Mouse (Mus musculus) thymus, adult 18-20 months (tissue): Measurements from ENCODE around the gene Gpc1.

ENCODE experiments used
- DNase-seq, 2 experiments: peaks; one replicate each; pipeline ENCODE4 v3.0.0; 2022; ENCODE audit warnings: mixed read lengths in 2 of 2

Gene Gpc1

DNA sequence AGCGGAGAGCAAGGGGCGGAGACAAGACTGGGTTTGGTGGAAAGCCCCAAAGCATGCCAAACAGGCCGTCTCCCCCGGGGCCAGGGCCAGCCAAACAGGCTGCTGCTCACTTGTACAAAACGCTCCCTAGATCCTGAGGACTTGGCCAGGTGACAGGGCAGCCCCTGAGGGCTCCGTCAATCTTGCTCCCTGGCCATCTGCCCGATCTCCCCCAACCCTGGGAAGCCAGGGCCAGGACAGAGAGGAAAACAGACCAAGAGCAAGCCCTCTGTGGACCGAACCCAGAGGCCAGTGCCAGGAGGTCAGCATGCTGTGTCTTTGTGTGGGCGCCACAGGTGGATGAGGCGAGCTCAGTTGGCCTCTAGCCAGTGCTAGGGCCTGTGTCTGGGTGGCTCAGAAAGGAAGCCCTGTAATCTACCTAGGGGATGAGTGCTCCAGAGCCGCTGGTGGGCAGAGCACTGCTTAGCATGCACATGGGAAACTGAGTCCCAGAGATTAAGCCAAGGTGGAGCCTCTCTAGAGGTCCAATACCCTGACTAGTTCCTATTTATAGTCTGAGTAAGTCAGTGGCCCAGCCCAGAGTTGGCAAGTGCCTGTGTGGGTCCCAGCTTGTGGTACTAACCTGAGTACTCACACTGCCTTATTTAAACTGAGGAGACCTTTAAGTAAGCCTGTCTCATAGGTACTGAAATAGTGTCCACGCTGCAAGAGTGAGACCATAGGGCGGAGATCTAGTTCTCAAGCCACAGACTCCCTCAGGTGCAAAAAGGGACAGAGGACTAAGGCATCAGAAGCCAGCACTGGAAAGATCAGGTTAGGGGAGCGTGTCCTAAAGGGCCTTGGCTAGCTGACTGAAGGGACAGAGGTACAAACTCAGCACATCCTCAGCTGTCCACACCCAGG lies 6.7 kb downstream of the Gpc1 start:
- DNase-seq, result no peak

DNA sequence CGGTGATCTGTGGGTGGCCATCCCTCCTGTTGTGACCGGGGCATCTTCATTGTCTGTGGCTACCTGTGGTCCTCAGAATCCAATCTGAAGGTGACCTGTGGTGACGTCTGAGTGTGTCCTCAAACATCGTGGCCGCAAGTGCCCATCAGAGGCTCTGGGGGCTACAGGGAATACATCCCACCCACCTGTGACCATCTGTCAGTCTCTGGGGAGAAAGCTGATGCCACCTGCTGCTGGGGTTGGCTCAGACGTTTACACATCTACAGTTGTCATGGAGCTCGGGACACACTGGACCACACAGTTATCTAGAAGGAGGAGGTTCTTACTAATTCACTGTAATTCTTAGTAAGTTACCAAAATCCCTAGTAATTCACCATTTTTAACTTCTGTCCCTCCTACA lies 7.8 kb downstream of the Gpc1 start:
- no peak for DNase-seq

DNA sequence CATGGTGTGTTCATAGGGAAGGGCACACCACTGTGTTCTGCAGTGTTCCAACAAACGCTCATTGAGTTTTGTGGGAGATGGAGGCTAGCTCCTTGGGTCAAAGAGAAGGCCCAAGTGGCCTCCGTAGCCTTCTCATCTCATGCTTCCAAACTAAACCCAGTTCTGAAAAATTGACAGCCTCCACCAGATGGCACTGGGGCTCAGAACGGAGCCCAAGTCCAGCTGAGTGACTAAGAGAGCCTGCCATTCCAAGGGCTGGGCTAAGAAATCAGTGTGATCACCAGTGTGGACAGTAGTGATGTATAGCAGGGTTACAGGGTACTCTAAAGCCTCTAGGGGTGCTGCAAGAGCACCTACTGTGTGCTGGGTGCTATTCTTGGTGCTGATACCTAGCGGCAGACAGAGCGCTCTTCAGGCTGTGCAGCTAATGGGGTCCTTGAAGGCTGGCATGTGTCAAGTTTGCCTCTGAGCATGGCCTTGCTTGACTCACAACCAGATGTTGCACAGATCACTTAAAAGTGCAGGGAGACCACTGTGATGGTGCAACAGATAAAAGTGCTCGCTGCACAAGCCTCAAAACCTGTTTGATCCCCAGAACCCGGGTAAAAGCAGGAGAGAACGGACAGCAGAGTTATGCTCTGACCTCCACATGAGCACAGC lies 8.9 kb downstream of the Gpc1 start:
- no peak for DNase-seq

DNA sequence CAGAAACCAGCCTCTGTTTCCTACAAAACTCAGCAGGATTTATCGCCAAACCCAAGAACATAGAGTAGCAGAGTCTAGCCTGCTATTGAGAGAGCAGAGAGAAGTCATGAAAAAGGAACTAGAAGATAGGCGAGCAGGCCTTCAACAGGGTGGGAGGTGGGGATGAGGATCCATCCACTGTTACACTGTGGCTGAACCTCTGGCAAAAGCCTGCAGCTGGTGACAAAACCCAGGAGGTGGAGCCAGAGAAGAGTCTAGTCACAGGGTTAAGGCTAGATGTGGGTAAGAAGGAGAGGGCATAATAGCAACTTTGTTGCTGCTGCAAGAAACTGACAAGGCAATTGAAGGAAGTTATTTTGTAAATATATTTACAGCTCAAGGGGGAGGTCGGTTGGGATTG lies 10.0 kb downstream of the Gpc1 start:
- DNase-seq, result no peak

DNA sequence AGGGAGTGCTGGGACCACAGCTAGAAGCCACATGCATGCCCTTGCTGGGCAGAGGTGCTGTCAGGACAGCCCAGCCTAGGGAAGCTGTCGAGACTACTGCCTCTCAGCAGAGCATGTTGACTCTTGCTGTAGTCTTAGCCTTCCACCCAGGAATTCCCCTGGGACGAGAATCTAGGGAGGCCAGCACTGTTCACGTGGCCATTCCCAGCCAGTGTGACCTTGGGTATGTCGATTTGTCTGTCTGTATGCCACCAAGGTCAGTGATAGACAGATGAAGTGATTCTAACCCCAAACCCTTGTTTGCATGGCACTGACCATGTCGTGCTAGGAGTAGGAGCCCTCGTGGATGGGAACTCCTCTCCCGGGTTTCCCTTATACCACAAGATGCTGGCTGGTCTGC lies 14.4 kb downstream of the Gpc1 start:
- no peak for DNase-seq

DNA sequence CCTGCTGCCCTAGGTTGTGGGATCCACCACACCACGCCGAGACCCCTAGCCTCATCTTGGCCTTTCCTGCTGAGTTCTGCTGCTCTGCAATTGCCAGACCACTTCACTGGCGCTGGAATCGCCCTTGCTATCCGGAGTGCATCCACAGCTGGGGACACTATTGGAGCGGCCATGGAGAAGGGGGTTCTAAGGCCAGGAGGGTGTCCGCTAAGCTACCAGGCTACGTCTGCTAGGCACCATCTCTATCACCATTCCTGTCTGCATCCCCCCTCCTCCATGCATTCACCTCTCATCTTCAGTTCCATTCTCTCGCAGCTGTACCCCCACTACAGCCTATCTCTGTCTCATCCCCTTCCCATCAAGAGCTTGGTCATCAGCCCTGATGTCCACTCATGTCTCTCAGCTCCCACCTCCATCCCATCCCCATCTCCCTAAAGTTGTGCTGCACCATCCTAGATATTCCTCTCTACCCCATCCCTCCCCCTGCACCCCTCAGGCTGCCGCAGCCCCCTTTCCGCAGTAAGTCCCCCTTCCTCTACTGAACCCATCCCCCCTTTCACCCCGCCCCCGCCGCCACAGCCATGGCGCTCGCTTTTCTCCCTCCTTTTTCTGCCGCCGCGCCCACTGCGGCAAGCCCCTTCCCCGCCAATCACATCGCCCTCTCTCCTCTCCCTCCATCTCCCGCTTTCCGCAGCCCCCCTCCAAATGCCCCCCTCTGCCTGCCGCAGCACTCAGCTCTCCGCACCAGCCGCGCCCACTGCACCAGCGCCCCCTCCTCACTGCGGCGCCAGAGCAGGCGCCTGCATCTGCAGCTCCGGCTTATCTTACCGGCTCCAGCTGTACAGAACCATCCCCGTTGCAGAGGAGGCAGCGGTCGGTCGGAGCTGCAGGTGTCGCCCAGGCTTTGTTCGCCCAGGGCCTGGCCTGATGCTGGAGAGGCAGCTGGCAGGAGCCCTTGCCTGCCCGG lies 16.7 kb downstream of the Gpc1 start:
- no peak for DNase-seq

DNA sequence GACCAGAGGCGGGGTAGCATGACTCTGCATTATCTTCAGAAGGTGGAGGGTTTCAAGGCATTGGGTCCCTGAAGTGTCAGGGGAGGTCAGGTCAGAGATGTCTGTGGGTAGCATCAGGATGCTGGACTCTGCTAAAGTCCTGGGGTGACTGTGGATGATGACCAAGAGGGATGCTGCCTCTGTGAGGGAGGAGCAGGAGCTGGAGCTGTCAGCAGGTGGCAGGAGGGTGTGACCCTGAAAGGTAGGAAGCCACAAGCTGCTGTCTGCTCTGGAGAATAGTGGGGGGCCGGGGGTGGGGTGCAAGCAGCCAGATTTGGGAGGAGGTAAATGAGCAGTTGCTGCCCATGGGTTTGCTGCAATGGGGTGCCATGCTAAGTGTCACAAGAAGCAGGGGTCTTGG lies 18.0 kb downstream of the Gpc1 start:
- no peak for DNase-seq

DNA sequence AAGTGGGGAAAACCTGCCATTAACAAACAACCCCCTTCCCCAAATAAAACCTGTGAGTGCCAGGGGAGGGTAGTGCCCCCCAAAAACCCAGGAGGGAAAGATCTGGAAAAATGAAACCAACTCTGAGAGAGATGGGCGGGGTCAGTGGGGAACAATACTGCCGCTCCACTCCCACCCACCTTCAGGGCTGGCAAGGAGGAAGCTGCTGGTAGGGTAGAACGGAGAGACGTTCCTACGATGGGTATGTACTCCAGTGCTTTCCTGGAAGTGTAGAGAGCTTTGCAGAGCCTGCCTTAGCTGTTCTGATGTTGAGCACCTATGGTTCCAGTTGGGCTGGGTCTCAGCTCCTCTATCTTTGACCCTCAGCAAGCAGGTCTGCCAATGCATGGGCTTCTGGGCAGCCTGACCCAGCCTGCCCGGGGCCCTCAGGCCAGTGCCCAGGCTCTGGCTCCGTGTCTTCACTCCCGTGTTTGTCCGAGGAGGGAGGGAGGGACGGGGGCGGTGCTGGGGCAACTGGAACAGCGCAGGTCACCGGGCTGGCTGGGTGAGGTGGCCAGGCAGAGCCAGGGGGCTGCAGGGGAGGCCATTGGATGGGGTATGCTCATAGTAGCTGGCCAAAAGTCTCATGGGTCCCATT lies 18.6 kb downstream of the Gpc1 start:
- no peak for DNase-seq

DNA sequence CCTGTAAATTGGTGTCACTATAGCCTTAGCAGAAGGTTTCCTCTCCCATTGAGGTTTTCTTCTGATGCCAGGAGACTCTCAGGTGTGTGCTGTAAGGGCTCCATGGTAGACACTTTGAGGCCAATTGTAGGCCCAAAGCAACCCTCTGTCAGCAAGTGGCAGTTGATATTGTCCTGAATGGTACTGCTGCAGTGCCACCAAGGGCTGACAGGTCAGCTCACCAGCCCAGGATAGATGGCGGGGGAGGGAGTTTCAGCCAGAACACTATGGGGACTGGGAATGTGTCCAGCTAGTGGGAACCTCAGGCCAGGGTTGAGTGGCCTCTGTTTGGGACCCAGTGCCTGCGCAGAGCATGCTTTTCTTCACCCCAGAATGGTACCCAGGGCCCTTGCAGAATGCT lies 21.0 kb downstream of the Gpc1 start:
- no peak for DNase-seq

DNA sequence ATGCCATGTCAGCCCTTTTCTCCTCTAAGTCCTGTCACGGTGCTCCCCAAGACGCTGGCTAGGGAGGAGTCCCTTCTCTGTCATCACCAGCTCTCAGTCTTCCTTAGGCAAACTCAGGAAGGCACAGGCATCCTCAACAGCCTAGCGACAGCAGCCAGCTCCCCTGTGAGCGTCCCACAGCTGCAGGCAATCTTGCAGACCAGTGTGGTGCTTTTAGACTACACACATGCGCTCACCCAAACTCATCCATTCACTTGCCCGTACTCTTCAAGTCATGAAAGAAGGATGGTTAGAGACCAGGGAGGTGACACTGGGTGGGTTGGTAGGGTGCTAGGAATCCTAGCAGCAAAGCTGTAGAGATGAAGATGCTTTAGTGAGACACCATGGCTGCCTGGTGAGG lies 30.1 kb downstream of the Gpc1 start:
- no peak for DNase-seq

DNA sequence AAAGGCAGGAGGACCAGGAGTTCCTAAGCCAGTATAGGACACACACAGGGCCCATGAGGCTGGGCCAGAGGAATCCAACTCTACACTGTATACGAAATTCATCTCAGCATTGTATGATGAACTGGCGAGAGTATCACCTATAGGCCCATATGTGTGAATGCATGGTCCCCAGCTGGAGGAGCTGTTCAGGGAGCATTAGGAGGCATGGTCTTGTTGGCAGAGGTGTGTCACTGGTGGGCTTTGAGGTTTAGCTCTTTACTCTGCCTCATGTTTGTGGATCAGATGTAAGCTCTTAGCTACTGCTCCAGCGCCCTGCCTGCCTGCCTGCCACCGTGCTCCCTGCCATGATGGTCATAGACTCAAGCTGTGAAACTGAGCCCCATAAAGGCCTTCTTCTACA lies 31.8 kb downstream of the Gpc1 start:
- no peak for DNase-seq

DNA sequence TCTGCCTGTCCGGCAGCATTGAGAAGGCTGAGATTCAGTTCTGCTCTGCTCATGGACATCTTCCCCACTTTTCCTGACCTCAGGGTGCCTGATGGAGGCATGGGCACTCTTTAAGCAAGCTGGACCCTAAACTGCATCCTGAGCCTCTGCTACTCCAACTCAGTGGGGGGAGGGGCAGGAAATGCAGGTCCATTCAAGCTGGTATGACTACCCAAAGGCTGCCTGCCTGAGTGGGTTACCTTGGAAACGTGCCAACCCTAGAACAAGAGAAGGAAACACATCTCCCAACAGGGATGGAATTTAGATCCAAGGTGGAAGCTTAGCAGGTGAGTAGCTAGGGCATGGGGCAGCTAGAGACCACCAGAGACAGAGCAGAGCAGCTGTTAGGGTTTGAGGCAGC lies 34.7 kb downstream of the Gpc1 start:
- no peak for DNase-seq

DNA sequence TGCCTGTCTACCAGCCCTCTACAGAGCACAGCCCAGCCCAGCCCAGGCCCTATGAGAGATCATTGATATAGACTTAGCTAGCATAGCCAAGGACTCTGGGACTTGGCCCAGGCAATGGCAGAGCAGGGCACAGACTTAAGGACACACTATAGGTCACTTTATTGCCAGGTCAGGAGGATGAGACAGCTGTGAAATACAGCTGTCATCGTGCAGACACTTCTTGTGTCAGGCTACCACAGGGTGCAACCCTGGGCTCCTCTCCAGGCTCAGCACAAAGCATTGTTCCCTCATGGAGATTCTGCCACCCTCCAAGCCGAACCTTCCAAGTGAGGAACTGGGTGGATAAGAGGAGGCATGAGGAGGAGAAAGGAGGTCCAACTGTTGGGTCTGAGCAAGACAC lies 38.5 kb downstream of the Gpc1 start:
- DNase-seq, result no peak

DNA sequence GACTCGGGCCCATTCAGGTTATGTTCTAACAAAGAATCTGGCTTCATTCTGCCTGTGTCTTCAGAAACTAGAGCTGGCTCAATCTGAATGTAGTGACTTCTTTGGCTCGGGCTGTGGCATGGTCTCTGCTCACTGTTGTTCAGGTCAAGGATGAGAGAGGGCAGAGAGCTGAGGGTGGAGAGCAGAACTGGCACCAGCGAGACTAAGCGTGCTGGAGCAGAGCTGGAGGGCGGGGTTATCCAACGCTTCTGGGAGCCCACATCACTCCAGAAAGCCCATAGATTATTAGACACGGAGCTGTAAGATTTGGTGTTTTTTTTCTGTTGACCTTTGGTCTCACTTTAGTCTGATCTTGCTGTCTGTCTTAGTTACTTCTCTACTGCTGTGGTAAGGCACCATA lies 41.2 kb downstream of the Gpc1 start:
- no peak for DNase-seq

DNA sequence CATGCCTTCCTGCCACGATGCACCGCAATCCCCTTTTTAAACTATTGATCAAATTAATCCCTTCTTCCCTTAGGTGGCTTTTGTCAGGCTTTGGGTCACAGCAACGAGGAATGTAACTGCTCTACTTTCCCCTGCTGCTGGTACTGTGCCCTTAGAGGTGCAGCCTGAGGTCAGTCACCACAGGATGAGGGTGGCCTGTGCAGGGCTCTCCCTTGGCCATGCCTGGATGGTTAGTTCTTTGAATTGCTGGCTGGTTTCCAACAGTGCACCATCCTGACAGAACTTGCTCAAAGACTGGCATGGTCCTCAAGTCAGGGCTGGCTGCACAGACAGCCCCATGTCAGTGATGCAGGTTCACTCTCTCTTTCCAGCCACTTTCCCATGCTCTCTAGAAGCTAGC lies 42.6 kb downstream of the Gpc1 start:
- DNase-seq, result no peak

DNA sequence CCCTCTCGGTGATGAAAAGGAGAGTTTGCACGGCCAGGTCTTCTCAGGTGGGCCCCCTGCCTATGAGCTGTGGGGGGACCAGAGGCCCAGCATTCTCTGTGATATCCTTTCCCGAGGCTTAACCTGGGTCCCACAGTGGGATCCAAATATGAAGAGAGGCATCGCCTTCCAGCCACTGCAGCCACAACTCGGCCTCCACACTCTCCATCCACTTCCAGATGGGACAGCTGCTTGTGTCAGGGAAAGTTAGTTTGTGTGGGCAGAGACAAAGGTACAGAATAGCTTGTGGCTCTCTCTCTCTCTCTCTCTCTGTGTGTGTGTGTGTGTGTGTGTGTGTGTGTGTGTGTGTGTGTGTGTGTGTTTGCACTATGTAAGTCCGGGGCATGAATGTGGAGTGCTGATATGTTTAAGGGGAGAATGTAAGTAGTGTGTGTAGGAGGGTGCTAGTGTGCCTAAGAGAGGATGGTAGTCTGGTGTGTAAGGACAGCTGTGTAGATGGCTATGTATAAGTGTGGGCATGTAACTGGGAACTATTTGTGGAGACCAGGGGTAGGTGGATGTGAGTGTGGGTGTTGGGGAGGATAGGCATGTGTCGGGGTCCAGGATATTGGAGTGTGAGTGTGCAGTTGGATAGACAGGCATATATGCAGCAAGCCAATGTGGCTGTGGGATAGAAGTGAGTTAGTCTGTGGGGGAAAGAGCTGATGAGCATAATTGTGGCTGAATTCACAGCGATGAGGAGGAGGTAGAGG lies 44.1 kb downstream of the Gpc1 start:
- no peak for DNase-seq

DNA sequence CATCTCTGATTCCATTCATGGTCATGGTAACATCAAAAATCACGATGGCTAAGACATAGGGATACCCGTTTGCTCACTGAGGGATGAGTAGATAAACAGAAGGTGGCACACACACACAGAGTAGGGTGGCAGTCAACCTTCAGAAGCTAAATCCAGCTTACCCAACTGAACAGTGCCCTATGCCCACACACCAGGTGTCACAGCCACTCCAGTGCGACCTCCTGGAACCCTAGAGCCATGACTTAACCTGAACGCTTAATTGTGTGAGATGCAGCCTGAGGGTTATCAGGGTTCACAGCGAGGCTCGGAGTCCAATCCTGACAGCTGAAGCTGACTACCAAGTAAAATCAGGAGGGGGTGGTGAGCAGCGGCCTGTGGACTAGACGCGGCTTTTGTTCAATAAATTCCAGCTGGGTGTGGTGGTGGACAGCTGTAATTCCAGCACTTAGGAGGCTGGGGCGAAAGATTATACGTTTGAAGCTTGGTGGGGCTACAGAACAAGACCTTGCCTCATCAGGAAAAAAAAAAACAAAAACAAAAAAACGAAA lies 46.1 kb downstream of the Gpc1 start:
- no peak for DNase-seq

DNA sequence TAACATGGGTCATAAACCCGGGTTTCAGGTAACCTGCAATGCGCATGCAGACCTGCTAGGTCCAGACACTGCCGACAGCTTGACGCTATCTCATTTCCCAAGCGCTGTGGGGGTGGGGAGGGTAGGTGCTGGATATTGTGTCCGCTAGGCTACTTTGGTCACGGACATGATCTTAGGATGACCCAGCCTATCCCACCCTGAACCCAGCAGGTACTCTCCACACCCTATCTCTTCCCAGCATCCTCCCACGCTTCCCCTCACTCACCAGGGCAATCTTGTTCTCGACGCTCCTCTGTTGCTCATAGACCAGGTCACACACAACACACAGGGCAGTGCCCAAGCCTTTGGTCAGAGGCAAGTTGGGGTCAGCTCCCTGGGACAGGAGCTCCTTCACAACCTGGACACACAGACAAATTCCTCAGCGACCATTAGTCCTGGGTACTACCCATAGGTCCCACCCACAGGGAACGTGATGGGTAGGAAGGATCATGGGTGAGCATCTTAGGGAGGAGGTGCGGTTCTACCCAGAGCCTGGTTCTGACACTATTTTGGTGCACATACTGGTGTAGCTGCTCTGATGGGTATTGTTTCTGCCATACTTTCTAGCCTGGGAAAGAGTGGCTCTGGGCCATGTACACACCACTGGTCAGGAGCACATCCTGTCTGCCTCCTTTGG lies 46.8 kb downstream of the Gpc1 start:
- no peak for DNase-seq

DNA sequence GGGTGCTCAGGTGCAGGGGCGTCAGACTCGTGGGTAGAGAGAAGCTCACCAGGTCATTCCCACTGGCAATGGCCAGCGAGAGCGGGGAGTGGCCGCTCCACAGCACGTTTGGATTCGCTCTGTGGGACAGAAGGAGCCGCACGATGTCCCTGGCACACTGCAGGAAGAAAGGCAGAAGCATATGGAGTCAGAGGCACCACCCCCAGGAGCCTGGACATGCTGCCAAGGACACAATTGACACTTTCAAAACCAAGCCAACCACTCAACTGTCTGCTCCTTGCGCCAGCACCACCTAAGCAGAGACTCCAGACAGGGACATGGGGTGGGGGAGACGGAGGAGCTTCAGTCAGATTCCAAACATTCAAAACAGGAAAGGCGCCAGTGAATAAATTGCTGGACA lies 47.8 kb downstream of the Gpc1 start:
- no peak for DNase-seq

DNA sequence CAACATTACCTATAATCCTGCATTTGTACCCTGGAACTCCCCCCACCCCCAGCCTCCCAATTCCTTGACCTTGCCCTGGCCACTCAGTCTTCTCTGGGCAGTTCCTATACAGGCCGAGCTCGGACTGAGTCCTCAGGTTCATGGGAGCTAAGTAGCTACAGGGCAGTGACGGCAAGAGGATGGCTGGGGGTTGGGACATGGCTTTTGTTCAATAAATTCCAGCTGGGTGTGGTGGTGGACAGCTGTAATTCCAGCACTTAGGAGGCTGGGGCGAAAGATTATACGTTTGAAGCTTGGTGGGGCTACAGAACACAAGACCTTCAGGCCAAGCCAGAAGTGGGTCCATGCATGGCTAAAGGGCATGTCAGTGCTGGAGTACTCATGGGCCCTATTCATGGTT lies 48.7 kb downstream of the Gpc1 start:
- no peak for DNase-seq

DNA sequence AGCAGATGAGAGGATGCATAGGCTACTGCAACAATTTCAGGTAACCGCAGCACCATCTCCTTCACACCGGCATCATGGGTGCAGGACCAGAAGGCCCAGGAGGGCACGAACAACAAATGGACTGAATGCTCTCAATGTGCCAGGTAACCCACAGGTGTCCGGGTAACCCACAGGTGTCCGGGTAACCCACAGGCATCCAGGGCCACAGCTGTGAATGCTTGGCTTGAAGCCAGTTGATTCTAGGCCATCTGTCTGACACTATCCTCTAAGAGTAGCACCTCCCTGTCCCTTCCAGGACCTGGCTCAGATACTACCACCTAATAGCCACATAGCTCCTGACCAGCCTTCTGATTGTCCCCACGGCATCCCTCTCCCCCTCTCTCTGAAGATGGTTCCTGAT lies 50.5 kb downstream of the Gpc1 start:
- DNase-seq, result no peak
